Mouse (Mus musculus) kidney, postnatal 36 days (tissue): ENCODE results near the gene Gm45716.
A peak's percentile ranks its signal among the peaks of the same experiment; 100 is the strongest.
"Not testable (repeated sequence)": the region's sequence is repeated elsewhere in the genome, so short reads cannot be mapped to it uniquely, and the experiment has no call there.

Experiments used
- DNase-seq, 2 experiments: peaks; one replicate each; pipeline ENCODE4 v3.0.0; 2021 to 2022; ENCODE audit warnings: mixed read lengths in 2 of 2

Gm45716 gene

GRCm38 (mm10) chr11:90250730-90251129, 63.2 kb downstream of the Gm45716 start:
- DNase-seq, result no peak

DNA sequence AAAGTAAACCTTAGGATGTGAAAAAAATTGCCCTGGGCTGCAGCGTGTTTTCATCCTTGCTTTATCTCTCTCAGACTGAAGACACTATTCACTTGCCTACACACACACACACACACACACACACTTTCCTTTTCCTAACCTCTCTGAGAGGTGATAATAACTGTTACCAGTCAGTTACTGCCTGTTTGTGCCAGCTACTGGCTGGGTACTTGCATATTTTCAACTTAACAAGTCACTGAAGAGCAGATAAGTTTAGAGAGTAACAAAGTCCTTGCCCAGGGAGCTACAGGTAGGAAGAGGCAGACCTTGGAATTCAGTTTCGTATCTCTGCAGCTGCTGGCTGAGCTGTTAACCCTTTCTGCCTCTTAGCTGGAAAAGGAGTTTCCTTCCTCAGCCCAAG, 64.4 kb downstream of the Gm45716 start:
- peak; percentile 16 to 24 for DNase-seq

DNA sequence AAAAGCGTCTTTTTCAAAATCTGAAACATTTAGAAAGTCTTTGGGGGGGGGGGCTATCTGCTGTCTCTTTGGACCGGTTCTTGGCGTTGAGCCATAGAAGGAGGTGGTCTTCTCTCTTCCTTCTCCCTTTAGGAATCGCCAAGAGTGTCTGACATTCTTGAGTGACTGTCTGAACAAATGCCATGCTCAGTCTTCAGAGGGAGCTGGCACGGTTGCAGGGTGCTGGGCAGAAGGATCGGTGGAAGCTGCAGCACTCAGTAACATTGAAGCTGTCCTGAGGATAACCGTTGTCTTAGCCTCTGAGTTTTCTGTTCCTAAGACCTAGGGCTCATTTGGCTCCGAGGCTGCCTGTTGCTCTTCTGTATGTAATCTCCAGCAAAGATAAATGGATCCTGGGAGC, 64.9 kb downstream of the Gm45716 start:
- DNase-seq, result peak in 1 of 2 experiments; percentile 27

DNA sequence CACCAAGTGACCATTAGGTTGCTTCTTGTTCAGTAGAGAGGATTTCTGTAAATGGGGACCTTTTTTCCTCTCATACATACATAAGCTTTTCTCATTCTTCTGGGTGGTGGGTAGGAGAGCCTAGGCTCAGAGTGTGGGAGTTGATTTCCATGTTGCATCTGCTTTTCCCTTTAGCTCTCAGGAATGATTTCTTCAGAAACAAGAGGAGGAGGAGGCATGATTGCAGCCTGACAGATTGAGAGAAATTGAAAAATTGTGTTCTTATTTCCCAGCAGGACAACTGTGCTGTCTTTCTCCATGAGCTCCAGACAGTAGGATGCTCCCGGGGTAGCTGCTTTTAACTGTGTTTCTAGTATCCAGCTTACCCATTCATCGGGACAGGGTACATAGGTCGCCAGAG, 67.1 kb downstream of the Gm45716 start:
- no peak for DNase-seq

DNA sequence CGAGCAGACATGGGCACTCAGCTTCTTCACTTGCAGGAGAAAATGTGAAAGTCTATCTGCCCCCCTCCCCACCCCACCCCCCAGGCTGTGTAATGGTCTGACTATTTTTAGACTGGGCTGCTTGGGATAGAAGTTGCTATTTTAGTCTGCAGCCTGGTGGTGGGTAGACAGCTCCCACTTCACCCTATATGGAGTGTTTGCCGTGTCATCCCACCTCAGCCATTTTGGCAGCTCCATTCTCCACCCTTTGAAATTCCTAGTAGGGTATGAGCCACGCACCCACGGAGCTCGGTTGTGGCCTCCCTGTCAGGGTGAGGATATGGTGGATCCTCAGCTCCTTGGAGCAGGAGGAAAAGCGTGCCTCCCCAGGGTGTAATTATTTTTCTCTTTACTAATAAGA, 68.2 kb downstream of the Gm45716 start:
- DNase-seq, result no peak

DNA sequence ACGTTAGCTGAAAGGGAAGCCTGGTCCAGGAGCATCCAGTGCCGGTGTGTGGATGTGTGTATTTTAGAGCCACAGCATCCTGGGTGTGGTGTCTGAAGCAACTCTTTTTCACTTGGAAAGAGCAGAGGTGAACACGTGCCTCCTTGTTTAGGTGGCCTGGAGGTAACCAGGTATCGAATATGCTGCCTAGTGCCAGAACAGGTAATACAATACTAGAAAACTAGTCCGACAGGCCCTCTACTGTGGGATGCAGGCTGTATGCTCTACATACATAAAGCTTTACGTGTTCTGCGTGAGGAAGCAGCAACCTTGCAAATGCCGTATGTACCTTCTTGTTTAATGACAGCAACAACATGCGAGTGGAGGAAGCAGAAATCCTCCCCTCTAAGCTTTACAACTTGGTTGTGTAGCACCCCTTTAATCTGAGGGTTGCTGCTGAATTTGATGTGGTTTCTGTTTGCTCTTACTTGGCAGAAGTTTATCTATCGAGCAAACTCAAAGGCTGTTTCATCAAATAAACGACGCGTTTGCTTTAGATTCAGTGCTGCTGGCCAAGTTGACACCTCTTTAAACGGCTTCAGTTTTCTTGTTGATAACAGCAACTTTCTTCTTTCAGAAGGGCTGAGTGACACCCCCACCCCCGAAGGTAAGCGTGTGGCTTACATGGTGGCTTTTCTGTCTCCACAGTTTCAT, 69.5 kb downstream of the Gm45716 start:
- DNase-seq, result no peak

- no peak for DNase-seq
These were observed 70.9 kb downstream of the Gm45716 start for GRCm38 (mm10) chr11:90258321-90258927.

DNA sequence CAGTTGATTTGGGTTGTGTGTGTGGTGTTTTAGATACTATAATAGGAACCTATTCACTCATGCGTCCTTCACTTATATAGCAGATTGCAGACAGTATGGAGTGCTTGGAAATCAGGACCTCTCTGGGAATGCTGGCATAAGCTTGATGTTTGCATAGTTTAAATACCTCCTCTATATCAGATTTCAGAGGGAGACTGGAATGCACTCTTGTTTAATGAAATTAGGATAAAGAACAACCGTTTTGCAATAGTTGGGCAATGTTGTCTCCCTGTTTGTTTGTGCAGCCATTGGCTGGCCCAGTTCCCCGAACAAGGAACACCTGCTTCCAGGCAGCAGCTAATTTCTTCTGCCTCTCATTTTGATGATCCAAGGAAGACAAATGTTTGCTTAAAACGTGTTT, 71.6 kb downstream of the Gm45716 start:
- DNase-seq, result peak; percentile 30 to 38

DNA sequence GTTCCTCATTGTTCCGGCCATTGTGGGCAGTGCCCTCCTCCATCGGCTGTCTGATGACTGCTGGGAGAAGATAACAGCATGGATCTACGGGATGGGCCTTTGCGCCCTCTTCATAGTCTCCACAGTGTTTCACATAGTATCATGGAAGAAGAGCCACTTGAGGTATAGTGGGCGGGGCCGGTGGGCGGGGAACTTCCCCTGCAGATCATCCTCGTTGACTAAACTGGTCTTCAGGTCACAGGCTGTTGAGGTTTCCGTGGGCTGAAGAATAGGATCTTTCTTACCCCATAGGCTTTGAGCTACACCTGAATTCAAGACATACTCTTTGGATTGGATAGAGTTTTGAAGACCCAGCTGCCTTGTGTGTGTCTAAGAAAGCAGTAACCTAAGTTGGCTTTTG, 72.3 kb downstream of the Gm45716 start:
- DNase-seq, result no peak

DNA sequence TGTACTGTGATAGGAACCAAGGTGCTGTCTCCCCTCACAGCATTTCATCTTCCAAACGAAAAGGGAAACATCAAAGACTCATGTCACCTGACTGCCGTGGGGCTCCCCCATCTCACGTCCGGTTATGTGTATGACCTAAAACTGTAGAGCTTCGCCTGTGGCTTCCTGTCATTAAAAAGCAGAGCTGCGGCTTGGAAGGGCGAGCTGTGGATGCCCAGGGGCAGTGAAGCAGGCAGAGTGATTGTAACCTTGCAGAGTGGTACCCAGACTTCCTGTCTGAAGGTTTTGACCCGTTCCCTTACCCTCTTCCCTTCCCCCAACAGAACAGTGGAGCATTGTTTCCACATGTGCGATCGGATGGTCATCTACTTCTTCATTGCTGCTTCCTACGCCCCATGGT, 76.7 kb downstream of the Gm45716 start:
- DNase-seq, result no peak

DNA sequence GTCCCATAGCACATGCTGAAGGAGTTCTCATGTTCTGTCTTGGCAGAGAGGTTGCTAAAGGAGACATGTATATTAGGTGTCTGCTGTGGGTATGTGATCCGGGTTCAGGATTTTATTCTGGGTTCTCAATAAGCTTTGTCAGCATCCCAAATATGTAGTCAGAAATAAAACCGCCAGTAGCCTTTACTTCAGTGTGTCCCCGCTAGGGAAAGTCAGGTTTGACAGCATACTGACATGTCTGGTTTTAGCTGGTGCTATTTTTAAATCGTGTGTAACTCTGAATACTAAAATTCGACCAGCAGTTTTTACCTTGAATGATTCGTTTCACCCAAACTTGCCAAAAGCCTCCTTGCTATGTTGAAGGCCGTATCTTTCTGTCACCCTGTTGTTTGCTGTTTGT, 78.1 kb downstream of the Gm45716 start:
- DNase-seq, result no peak

DNA sequence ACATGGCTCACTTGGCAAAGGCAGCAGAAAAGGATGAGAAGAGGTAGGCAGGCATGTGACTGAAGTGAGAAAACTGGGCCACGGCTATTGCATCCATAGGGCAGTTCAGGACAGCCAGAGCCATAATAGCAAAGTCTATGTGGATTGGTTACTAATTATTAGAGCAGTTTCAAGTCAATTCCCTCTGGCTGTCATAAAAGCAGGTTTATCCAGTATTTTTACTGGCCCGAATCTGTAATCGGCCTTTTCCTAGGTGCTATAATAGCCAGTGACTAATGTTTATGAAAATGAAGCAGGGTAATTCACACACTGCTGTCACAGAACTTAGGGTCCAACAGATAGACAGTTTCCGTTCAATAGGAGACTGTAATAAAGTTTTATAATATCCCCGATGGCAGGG, 81.5 kb downstream of the Gm45716 start:
- peak; percentile 33 to 63 for DNase-seq

DNA sequence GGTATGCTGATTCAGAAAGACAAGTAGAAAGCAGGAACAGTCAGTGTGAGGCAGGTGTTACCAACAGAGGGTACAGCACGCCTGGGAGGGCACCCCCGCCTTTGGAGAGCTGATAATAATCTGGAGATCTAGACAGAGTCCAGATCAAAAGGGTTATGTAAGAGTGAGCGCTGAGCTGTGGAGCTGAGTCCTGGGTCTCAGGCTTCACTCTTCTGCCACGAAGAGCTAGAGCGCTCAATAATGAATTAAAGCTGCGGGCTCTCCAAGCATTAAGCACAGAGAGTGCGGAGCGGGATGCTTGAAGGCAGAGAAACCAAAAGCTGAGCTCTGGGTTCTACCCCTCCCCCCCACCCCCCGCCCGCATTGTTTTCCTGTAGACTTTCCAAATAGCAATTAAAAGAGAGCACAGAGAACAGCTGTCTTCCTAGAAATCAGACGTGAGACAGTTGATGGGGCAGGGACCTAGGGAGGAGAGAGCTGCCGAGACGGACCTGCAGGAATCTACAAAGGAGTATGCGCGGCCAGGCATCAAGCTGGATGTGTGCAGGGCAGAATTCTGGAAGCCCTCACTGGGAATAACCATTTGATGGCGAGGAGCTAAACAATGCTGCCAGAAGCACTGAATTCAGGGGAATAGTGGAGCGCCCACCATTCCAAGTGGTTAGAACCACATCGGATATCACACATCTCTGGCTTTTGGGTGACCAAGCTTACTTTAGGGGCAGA, 82.1 kb downstream of the Gm45716 start:
- peak; percentile 37 to 64 for DNase-seq

- DNase-seq, result no peak
These were observed 82.8 kb downstream of the Gm45716 start for GRCm38 (mm10) chr11:90270132-90270877.

DNA sequence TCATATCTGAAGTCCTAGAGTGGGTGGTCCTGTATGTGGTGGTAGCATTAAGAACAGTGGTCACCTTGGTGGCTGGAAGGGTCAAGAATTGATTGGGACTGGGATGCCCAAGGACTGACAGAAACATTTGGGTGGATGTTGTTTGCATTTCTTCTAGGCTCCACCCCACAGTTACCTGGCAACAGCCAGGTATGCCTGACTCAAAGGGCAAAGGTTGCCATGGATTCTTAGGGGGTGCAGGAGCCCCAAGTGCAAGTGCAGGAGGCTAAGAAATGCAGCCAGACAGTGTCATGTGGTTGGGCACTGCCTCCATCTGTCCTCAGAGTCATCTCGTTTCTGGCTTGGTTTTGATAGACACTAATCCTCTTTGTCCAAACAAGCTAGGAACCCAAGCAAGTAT, 86.7 kb downstream of the Gm45716 start:
- no peak for DNase-seq

DNA sequence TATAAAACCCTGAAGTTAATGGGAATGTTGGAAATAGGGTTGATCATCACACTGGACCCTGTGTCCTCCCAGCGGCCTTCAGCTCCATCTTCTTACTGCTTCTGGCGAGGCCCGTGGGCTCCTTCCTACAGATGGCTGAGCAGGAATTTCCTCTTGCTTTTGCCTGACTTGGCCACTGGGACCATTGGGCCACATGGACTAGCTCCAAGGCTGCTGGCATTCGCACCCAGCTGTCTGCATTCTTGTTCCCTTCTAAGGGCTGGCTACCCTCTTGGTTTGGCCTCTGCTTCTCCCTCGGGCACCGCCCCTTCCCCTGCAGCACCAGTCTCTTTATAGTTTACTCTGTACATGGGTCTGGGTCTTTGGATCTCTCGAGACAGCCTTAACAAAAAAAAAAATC, 88.2 kb downstream of the Gm45716 start:
- peak; percentile 27 to 41 for DNase-seq

DNA sequence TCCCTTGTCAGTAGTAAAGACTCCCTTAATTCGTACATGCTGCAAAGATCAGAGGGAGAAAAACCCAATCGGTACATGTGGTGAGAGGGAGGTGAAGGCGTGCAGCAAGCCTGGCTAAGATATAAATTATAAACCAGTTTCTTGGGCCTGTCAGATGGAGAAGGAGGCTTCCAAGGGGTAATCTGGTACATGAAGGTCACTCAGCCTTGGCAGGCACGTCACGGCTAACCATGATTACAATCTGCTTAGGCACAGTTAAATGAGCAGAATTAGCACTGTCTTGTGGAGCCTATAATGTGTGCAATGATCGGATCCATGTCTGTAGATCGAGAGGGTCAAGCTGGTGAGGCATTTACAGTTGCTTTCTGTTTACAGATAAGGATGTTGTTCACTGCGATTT, 88.7 kb downstream of the Gm45716 start:
- no peak for DNase-seq

- no peak for DNase-seq
These were observed 89.1 kb downstream of the Gm45716 start for GRCm38 (mm10) chr11:90276561-90276960.

GRCm38 (mm10) chr11:90280069-90280468, 92.6 kb downstream of the Gm45716 start:
- DNase-seq, result no peak

DNA sequence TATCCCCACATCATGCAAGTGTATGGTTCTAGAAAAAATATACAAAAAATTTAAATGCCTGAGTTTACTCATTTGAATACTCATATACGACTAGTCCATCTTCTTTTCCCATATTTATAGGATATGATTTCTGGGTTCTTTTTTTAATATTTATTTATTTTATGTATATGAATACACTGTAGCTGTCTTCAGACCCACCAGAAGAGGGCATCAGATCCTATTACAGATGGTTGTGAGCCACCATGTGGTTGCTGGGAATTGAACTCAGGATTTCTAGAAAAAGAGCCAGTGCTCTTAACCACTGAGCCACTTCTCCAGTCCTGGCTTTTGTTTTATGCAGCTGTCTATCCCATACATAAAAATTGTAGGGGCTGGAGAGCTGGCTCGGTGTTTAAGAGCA, 94.5 kb downstream of the Gm45716 start:
- DNase-seq, result not testable (repeated sequence)

DNA sequence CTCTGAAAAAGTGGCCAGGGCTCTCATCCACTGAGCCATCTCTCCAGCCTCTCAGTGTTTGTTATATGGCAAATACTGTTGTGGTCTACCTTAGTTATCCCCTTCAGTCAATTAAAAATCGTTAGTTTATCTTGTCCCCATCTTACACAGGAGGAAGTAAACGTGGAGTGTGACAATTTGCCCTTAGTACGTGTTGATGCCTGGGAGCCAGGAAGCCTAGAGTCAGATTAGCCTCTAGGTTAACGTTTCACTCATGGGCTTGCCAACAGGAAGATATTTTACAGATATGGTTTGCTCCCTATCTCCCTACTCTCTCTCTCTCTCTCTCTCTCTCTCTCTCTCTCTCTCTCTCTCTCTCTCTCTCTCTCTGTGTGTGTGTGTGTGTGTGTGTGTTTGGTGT, 95.7 kb downstream of the Gm45716 start:
- no peak for DNase-seq

- DNase-seq, result no peak
These were observed 96.1 kb downstream of the Gm45716 start for GRCm38 (mm10) chr11:90283601-90284000.

DNA sequence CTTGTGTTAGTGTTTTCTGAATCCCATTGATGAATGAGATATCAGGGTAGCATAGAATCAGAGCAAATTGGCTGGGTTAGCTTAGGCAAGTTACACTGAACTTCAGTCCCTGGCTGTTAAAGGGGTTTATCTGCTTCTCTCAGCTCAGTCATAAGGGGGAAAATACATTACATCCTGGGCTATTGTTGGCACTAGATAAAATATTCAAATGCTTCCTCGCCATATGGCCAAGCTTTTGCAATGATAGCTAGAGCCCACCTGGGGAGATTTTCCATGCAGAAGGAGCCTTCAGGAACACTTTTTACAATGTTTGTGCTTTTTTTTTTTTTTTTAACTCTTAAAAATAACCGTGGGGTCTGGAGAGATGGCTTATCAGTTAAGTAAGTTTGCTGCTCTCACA, 96.6 kb downstream of the Gm45716 start:
- no peak for DNase-seq
